Mouse (Mus musculus): ENCODE measurements around the gene Junb. TPM values are rescaled to one million over a fixed set of nuclear protein-coding genes. Genes with fewer than 3 reads are reported as not detected.

The Junb gene
- total RNA-seq, 2 experiments from 2014 or later = 27.1 to 28.5 TPM

DNA sequence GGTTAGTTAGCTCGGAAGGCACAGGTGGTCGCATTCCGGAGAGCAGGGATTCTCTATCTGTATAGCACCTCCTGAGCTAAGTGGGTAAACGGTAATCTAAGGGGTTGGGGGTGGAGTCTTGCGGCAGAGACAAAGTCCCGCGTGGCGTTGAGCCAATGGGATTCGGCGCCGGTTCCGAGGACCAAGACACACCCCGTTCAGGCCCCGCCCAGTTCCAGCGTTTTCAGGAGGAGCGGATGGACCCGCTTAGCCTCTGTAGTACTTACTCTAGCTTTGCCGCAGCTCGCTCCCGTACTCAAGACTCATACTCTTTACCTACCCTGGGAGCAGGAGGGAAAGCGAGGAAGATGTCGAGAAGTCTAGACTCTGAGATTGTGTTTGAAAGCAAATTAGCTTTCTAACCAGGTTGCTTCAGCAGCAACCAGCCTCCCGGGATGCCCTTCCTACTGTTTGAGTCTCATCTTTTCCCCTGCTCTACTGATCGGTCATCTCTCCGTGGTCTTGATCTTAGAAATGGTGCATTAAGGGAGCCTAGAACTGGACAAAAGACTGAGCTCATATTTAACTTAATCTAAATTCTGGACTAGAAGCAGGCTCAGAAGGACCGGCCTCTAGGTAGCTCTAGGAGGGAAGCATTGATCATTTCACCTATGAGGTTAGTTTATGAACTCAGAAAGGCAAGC, 33.9 kb downstream of the Junb start:
- DNase-seq (ENCODE audit: low spot score in 2 of 2) = no peak

DNA sequence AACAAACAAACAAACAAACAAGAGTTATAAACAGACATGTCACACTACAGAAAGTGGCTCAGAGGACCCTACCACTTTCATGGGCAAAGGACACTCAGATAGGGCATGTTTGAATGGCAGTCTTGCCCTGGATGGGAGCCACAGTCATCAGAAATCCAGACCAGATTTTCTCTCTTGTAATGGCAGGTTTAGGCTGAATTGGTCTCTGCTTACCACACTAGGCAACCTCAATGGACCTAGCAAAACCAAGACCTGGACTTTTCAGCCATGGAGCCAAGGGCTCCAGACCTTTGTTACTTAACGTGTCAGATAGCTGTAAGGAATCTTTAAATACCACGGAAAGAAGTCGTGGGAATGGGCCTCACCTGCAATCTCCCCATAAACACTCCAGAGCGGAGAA, 34.8 kb downstream of the Junb start:
- no peak for DNase-seq (ENCODE audit: low spot score in 2 of 2)

DNA sequence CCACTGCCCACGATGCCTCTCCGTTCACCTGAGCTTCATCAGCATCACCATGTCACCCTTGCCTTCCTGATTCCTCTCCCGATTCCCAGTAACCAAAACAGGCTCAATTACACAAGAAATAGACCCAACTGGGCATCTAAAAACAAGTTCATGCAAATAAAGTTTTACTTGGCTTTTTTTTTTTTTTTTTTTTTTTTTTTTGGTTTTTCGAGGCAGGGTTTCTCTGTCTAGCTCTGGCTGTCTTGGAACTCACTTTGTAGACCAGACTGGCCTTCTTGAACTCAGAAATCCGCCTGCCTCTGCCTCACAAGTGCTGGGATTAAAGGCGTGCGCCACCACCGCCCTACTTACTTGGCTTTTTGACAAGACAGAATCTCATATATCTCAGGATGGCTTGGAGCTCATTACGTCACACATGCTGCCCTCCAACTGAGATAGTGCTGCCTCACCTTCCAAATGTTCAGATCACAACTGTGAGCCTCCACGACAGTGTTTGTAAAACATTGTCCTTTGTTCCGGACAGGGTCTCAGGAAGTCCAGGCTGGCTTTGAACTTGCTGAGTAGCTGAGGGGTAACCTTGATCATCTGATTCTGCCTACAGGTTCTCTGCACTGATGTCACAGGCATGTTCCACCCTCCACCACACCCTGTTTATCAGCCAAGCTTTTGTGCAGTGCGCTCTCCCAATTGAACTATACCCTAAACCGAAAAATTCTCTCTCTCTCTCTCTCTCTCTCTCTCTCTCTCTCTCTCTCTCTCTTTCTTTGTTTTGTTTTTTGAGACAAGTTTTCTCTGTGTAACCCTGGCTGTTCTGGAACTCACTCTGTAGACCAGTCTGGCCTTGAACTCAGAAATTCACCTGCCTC, 40.7 kb downstream of the Junb start:
- no peak for DNase-seq (ENCODE audit: low spot score in 2 of 2)

DNA sequence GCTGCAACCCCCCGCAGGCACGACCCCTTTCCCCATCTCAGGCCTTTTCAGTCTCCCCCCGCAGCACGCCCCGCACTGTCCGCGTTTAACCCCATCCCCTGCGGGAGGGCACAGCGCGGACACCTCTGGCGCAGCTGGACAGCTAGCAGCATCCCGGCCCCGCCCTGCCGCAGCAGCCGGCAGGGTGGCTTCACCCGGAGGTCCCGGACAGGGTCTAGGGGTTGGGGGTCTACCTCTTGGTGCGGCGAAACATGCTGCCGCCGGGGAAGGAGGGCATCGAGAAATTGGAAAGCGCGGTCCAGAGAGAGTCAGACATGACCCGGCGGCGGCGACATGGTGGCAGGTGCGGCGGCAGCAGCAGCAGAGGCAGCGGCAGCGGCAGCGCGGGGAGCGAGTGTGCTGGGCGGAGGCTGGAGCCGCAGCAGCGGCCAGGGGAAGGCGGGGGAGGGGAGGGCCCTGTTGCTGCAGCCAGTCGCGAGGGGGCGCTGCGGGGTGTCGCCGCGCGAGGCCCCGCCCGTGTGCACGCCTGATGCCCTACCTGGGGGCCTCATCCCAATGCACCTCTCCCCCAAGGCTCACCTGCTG, 41.5 kb downstream of the Junb start, which contains the start of gene Mast1:
Gene Mast1, minus strand, starts transcription at position 398 of the 585 bp plus-strand sequence.
- DNase-seq (ENCODE audit: low spot score in 2 of 2) = peak; percentile 58 to 65

DNA sequence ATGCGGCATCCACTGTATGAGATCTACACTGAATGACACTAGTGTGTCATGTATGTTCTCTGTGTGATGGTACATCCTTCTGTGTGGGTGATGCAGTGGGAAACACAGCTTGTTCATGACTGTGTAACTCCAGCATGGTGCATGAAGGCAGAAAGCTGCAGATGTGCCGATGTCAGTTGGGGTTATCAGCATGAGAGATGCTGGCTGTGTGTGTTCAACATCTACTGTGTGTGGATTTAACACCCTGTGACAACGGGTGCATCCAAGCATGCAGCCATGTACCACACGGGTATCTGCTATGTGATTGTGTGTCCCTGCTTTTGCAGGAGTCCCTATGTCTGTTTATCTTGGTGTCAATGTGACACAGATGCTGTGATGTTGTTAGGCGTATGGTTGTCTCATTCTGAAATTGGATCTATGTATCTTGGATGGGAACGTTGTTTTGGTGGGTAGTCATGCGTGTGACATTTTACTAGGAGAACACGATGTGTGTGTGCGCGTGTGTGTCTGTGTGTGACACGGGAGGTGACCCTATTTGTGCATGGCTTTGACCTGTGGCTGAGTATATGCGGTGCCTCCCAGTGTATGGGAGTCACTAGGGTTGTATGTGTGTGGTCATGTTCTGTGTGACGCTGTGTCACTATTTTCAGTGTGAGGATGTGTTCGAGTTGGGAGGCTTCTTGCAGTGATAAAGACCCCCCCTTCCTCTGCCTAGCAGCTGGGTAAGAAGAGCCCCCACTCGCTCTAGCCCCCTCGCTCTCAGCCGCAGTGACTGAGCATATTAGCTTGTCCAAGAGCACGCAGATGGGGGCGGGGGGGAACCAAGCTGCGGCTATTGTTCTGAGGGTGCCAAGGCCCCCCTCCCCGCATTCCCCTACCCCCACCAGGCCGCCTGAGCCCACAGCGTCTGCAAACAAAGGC, 42.2 kb downstream of the Junb start:
- no peak for DNase-seq (ENCODE audit: low spot score in 2 of 2)

DNA sequence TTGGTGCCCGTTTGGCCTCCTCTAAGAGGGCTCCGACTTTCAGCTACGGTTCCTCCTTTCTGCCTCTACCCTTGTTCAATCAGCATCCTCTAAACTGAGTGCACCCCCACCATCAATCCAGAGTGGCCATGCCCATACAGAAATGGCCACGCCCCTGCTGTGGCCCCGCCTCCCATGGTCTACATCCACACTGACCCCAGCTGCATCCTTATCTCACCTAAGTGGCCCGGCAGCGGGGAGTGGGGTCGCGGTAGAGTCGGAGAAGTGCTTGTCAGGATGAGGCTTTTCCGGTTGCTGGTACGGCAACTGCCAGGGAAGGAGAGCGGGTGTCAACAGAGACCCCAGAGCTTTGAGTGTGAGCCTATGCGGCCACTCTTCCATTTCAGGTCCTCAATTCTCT, 43.0 kb downstream of the Junb start:
- no peak for DNase-seq (ENCODE audit: low spot score in 2 of 2)

DNA sequence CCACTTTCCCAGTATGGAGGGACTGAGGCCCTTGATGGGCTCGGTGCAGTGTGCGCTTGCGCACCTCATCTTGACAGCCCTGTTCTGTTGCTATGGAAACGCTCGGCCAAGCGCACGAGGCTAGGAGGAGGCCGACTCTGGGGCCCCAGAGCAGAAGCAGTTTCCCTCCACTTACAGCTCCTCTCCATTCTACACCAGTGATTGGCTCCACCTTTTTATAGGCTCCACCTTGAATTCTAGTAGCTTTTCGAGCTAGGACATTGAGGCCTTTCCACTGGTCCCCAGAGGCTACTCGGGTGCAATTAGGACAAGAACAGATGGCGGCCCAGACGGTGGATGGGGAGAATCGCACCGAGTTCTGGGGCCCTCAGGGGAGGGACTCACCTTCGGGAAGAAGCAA, 43.7 kb downstream of the Junb start:
- DNase-seq (ENCODE audit: low spot score in 2 of 2) = no peak

DNA sequence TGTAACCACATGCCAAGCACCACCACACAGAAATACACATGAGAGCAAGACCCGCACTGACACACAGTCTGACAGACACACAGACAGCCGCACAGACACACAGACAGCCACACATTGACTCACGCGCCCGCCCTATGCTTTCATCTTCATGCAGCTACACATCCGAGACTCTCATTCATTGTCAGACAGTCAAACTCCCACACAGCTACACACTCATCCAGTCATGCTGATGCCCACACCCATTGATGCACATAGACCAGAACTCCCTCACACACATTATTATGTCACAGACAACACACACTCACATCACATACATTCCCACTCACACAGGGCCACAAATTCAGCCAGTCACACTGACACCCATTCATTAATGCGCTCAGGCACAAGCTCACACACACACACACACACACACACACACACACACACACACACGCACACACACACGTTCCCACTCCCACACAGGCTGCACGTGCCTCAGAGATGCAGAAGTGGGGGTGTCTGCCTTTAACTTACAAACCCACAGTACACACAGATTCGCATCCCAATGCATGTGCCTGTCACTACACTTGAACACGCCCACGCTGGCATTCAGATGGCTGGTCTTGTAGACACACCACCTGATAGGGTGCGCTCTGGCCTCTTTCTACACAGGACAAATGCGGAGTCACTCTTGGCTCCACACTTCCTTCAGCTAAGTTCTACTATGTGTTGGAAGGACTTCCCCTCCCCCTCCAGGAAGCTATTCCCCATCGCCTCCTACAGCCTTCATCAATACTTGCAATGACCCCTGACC, 44.6 kb downstream of the Junb start:
- no peak for DNase-seq (ENCODE audit: low spot score in 2 of 2)

DNA sequence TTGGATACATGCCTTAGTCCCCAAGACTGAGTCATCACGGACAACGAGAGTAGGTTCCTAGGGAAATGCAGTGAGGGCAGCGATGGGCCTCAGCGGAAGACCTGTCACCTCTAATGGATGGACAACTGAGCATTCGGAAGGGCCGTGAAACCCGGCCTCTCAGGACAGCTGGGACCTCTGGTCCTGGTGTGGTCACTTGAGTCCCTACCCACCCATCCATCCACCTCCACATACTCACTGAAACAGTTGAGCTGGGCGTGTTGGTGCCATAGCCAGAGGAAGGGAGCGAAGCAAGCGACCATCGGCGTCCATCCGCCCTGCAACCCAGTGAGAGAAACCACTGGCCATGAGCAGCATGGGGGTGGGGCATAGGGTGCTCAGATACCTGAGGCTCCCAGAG, 47.9 kb downstream of the Junb start:
- no peak for DNase-seq (ENCODE audit: low spot score in 2 of 2)

DNA sequence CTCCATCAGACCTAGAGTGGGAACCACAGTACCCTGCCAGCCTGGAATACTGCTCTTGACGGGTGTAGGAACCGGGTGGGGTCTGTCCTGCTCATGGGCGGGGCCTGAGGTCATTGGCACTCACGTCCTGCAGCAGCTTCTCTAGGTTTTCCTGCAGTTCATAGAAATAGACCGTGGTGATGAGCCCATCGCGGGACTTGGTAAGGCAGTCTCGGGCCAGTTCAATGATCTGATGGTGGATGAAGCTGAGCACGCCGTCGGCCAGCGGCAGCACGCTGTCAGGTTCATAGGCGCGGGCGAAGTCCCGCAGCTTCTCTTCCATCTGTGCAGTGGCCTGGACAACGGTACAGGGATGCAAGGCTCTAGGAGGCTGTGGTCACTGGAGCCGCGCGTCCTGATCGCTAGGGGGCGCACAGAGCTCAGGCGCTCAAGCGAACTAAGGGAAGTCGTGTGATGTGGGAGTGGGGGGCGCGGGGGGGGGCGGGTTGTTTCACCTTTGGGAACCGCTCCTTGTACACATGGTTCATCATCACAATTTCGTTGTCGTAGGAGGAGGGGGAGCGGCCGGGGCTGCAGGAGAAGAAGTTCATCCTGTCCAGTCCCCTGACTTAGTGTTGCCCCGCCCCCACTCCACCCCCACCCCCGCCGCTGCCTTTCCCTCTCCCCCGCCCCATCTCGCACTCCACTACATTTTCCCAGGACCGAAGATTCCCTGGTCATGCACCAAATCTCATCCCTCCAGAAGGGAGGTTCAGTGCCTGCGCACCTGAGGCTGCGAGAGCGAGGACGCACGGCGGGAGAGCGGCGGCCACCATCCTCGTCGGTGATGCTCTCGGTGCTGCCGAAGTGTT, 49.8 kb downstream of the Junb start:
- peak; percentile 67 to 70 for DNase-seq (ENCODE audit: low spot score in 2 of 2)

DNA sequence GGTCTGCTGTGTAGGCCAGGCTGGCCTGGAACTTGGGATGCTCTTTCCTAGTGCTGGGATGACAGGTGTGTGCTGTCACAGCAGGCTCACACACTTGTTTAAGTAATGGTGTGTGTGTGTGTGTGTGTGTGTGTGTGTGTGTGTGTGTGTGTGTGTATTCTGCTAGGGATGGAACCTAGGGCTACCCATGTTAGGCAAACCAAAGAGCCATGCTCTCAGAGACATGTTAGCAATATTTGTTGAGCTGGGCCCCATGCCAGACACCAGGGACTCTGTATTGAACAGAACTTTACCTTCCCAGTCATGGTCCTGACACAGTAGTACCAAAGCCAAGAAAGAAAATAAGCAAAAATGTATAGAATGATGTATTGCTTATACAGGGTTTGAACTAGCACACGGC, 51.0 kb downstream of the Junb start:
- DNase-seq (ENCODE audit: low spot score in 2 of 2) = no peak

DNA sequence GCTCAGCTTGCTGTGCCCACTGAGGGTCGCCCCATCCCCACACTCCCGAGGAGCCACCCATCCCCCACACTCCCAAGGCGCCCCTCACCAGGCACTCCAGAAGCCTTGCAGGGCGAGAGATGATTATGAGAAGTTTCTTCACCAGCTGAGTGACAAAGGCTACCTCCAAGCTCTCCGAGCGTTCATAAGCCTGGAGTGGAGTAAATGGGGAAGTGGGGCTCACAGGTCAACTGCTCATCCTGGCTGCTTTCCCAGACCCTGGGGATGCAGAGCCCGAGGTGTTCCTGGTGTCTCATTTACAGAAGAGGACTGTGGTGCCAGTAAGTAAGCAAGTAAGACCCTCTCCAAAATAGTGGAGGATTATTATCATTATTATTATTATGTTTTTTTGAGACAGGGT, 53.0 kb downstream of the Junb start:
- DNase-seq (ENCODE audit: low spot score in 2 of 2) = no peak

Small RNAs within 50 kb of the gene (microRNA-seq; reads per million reads assigned to microRNA genes)
- 0 to 0.61 reads per million in 2 experiments for gene Gm24197 (ENCODE audit: borderline number of aligned reads in 2 of 2)

Other genes with a start within 250 kb of the Junb start
- 100 to 1,000 TPM in 1 of 2 experiments, 10 to 100 TPM in 1; 92.2 to 127 TPM for gene Nfix, start 178.4 kb downstream of the Junb start, total RNA-seq (2021)
- gene Dand5, start 155.9 kb downstream of the Junb start, total RNA-seq (2021) = 10 to 100 TPM; 10.6 to 10.8 TPM
- gene Gadd45gip1, start 147.2 kb downstream of the Junb start, total RNA-seq (2021) = 10 to 100 TPM; 62.0 to 71.1 TPM
- 100 to 1,000 TPM; 109 to 113 TPM for gene Rad23a, start 138.1 kb downstream of the Junb start, total RNA-seq (2021)
- 100 to 1,000 TPM; 606 to 686 TPM for gene Calr, start 131.8 kb downstream of the Junb start, total RNA-seq (2021)
- 10 to 100 TPM; 58.8 to 69.6 TPM for gene Farsa, start 121.7 kb downstream of the Junb start, total RNA-seq (2021)
- 1 to 10 TPM; 6.9 to 9.4 TPM for gene Syce2, start 106.6 kb downstream of the Junb start, total RNA-seq (2021)
- gene Gcdh, start 84.8 kb downstream of the Junb start, total RNA-seq (2021) = 10 to 100 TPM; 52.4 to 56.5 TPM
- gene Klf1, start 76.8 kb downstream of the Junb start, total RNA-seq (2021) = not detected
- gene Dnase2a, start 70.2 kb downstream of the Junb start, total RNA-seq (2021) = 10 to 100 TPM; 11.2 to 12.5 TPM
- 1 to 10 TPM; 2.1 to 3.1 TPM for gene Mast1, start 41.4 kb downstream of the Junb start, total RNA-seq (2021)
- under 1 TPM in 1 of 2 experiments, not detected in 1; 0.16 TPM for gene Rtbdn, start 31.7 kb downstream of the Junb start, total RNA-seq (2021)
- 1 to 10 TPM; 1.9 TPM for gene Gm49661, start 9.3 kb downstream of the Junb start, total RNA-seq (2021)
- 100 to 1,000 TPM; 740 to 761 TPM for gene Prdx2, start 9.1 kb downstream of the Junb start, total RNA-seq (2021)
- gene Rnaseh2a, start 9.0 kb downstream of the Junb start, total RNA-seq (2021) = 100 to 1,000 TPM in 1 of 2 experiments, 10 to 100 TPM in 1; 80.9 to 131 TPM
- gene Hook2, start 11.9 kb upstream of the Junb start, total RNA-seq (2021) = 1 to 10 TPM; 6.3 to 7.2 TPM
- gene Best2, start 35.8 kb upstream of the Junb start, total RNA-seq (2021) = not detected
- 100 to 1,000 TPM in 1 of 2 experiments, 10 to 100 TPM in 1; 89.2 to 100 TPM for gene Asna1, start 46.6 kb upstream of the Junb start, total RNA-seq (2021)
- gene Trir, start 48.1 kb upstream of the Junb start, total RNA-seq (2021) = 100 to 1,000 TPM; 162 to 192 TPM
- gene Tnpo2, start 58.2 kb upstream of the Junb start, total RNA-seq (2021) = 10 to 100 TPM; 67.8 to 80.4 TPM
- 10 to 100 TPM; 11.1 to 18.1 TPM for gene Fbxw9, start 81.3 kb upstream of the Junb start, total RNA-seq (2021)
- gene Gm5741, start 89.3 kb upstream of the Junb start, total RNA-seq (2021) = not detected
- 10 to 100 TPM; 25.5 to 26.4 TPM for gene Dhps, start 93.0 kb upstream of the Junb start, total RNA-seq (2021)
- gene Wdr83os, start 102.0 kb upstream of the Junb start, total RNA-seq (2021) = 10 to 100 TPM; 72.6 to 87.7 TPM
- 10 to 100 TPM; 21.1 to 23.1 TPM for gene Wdr83, start 102.6 kb upstream of the Junb start, total RNA-seq (2021)
- 10 to 100 TPM; 43.2 to 51.8 TPM for gene Man2b1, start 104.6 kb upstream of the Junb start, total RNA-seq (2021)
- 1 to 10 TPM; 2.2 TPM for gene Zfp791, start 144.4 kb upstream of the Junb start, total RNA-seq (2021)
- not detected for gene Cks1brt, start 173.2 kb upstream of the Junb start, total RNA-seq (2021)
- gene Olfr371, start 247.3 kb upstream of the Junb start, total RNA-seq (2021) = not detected

Measured in adrenal gland, adult 18-20 months (tissue).